Mouse (Mus musculus) layer of hippocampus, postnatal 25 days (tissue): ENCODE measurements around the gene Rps18. TPM values are rescaled to one million over a fixed set of nuclear protein-coding genes. Genes with fewer than 3 reads are reported as not detected.
"Not testable (repeated sequence)": the region's sequence is repeated elsewhere in the genome, so short reads cannot be mapped to it uniquely, and the experiment has no call there.

Experiments used
- DNase-seq, 2 experiments: peaks; one replicate each; pipeline ENCODE4 v3.0.0; 2022; ENCODE audit warnings: mixed read lengths in 2 of 2, low spot score in 1 of 2; ENCODE audit errors: extremely low spot score in 1 of 2
- total RNA-seq, 2 experiments: library from RNA; stranded (reverse); gene quantifications; 2 replicates each; pipeline ENCODE4 v1.2.3; 2021

Rps18 gene
- total RNA-seq, 2 experiments from 2014 or later: 311 to 351 TPM

- DNase-seq: no peak
These were observed 13.6 kb upstream of the Rps18 start for GRCm38 (mm10) chr17:33969394-33969793.

GRCm38 (mm10) chr17:33968927-33969326 lies 13.1 kb upstream of the Rps18 start:
- DNase-seq: no peak

GRCm38 (mm10) chr17:33968489-33968888 lies 12.7 kb upstream of the Rps18 start:
- DNase-seq: peak in 1 of 2 experiments; percentile 83

GRCm38 (mm10) chr17:33965846-33966550 lies 10.2 kb upstream of the Rps18 start:
- no peak for DNase-seq

GRCm38 (mm10) chr17:33965082-33965845 lies 9.5 kb upstream of the Rps18 start:
- no peak for DNase-seq

- no peak for DNase-seq
These were observed 7.1 kb upstream of the Rps18 start for GRCm38 (mm10) chr17:33962876-33963275.

GRCm38 (mm10) chr17:33959948-33960347 lies 4.1 kb upstream of the Rps18 start:
- no peak for DNase-seq

GRCm38 (mm10) chr17:33959135-33959534 lies 3.3 kb upstream of the Rps18 start:
- DNase-seq: no peak

GRCm38 (mm10) chr17:33958451-33958850 lies 2.6 kb upstream of the Rps18 start:
- DNase-seq: no peak

GRCm38 (mm10) chr17:33957493-33957892 lies 1.7 kb upstream of the Rps18 start:
- DNase-seq: no peak

- no peak for DNase-seq
These were observed 535 bp upstream of the Rps18 start for GRCm38 (mm10) chr17:33956336-33956735.

GRCm38 (mm10) chr17:33954646-33955554 lies 901 bp downstream of the Rps18 start:
- DNase-seq: no peak

GRCm38 (mm10) chr17:33953961-33954565 lies 1.7 kb downstream of the Rps18 start:
- no peak for DNase-seq

- no peak for DNase-seq
These were observed 2.5 kb downstream of the Rps18 start for GRCm38 (mm10) chr17:33953310-33953709.

- no peak for DNase-seq
These were observed 2.9 kb downstream of the Rps18 start for GRCm38 (mm10) chr17:33952879-33953278.

- DNase-seq: not testable (repeated sequence)
These were observed 3.8 kb downstream of the Rps18 start for GRCm38 (mm10) chr17:33952015-33952414.

GRCm38 (mm10) chr17:33951021-33951946 lies 4.5 kb downstream of the Rps18 start, which contains the start of gene B3galt4:
TSS of gene B3galt4 (minus strand) at chr17:33951488.
- DNase-seq: peak; percentile 63 to 71

- DNase-seq: no peak
These were observed 5.6 kb downstream of the Rps18 start for GRCm38 (mm10) chr17:33950131-33950625.
